8 mouse cellular contexts compared by ENCODE assay signal in genomic region chr10:95561616-95562015, GRCm38 (mm10). TPM values are rescaled to one million over a fixed set of nuclear protein-coding genes. Genes with fewer than 3 reads are reported as not detected.
A peak's percentile ranks its signal among the peaks of the same experiment; 100 is the strongest.
DNase-seq lines count a peak whose midpoint lies in the region; ATAC-seq and TF ChIP-seq lines count a peak whose summit lies in the region.

No protein-coding gene starts in this region.

- peak overlapping the region; percentile 94 for H3K4me3 ChIP-seq in kidney, embryonic 15.5 days (replicated peaks)
- H3K4me3 ChIP-seq in embryonic facial prominence, embryonic 11.5 days (ENCODE audit: low read depth, low read length) = peak overlapping the region; percentile 98
- peak overlapping the region; percentile 71 for H3K4me3 ChIP-seq in intestine, embryonic 14.5 days (ENCODE audit: low read depth, low read length)
- peak overlapping the region; percentile 83 for H3K4me3 ChIP-seq in myocyte

- peak overlapping the region; percentile 25; the same call in 1 of the 2 replicates for H3K27ac ChIP-seq in kidney, embryonic 15.5 days
- no peak overlapping the region for H3K27ac ChIP-seq in embryonic facial prominence, embryonic 11.5 days (replicated peaks; ENCODE audit: low read depth, low read length)
- no peak overlapping the region for H3K27ac ChIP-seq in intestine, embryonic 14.5 days (ENCODE audit: low read depth)

- H3K4me1 ChIP-seq in kidney, embryonic 15.5 days = peaks cover 57% of the 10 kb centered on the region
- peaks cover 4% of the 10 kb centered on the region; the same call in 1 of the 2 replicates for H3K4me1 ChIP-seq in embryonic facial prominence, embryonic 11.5 days (ENCODE audit: control insufficient read depth, insufficient read depth, low read length)
- peaks cover 18% of the 10 kb centered on the region; the same call in 1 of the 2 replicates for H3K4me1 ChIP-seq in intestine, embryonic 14.5 days (replicated peaks; ENCODE audit: control insufficient read depth, insufficient read depth, low read length)

- H3K79me2 ChIP-seq in myocyte (ENCODE audit: control insufficient read depth, insufficient read depth) = peaks cover 69% of the 10 kb centered on the region

- no peak for TF ChIP-seq POLR2A in myocyte (IDR thresholded peaks at IDR 0.05; ENCODE audit: insufficient read length, low read depth)

- peak overlapping the region; percentile 75 for H3K4me2 ChIP-seq in kidney, embryonic 15.5 days
- peak overlapping the region; percentile 71 for H3K4me2 ChIP-seq in embryonic facial prominence, embryonic 11.5 days (ENCODE audit: low read depth, low read length)
- peak overlapping the region; percentile 56 for H3K4me2 ChIP-seq in intestine, embryonic 14.5 days (ENCODE audit: low read length)
- peak overlapping the region; percentile 85 for H3K4me2 ChIP-seq in myocyte (ENCODE audit: low read depth)

- 48% methylated on average over 7 of the region's 7 CpGs for WGBS in kidney, embryonic 15.5 days
- 56% methylated on average over 7 of the region's 7 CpGs for WGBS in embryonic facial prominence, embryonic 11.5 days
- 53% methylated on average over 7 of the region's 7 CpGs for WGBS in intestine, embryonic 14.5 days

- peaks cover 12% of the 10 kb centered on the region for H3K36me3 ChIP-seq in kidney, embryonic 15.5 days
- H3K36me3 ChIP-seq in embryonic facial prominence, embryonic 11.5 days (replicated peaks; ENCODE audit: control insufficient read depth, insufficient read depth, low read depth, low read length) = no peaks in the 10 kb centered on the region
- peaks cover 5% of the 10 kb centered on the region; the same call in 1 of the 2 replicates for H3K36me3 ChIP-seq in intestine, embryonic 14.5 days (ENCODE audit: control insufficient read depth, insufficient read depth, low read length)
- H3K36me3 ChIP-seq in myocyte (ENCODE audit: control insufficient read depth, insufficient read depth) = peaks cover 5% of the 10 kb centered on the region

- H3ac ChIP-seq in myocyte (ENCODE audit: control insufficient read depth, insufficient read length) = no peak overlapping the region

- no peaks in the 10 kb centered on the region for H3K9me3 ChIP-seq in kidney, embryonic 15.5 days (replicated peaks)
- no peaks in the 10 kb centered on the region for H3K9me3 ChIP-seq in embryonic facial prominence, embryonic 11.5 days (replicated peaks; ENCODE audit: control insufficient read depth, low read length)
- H3K9me3 ChIP-seq in intestine, embryonic 14.5 days (ENCODE audit: control insufficient read depth, low read length) = no peaks in the 10 kb centered on the region

- H3K9ac ChIP-seq in kidney, embryonic 15.5 days = peak overlapping the region; percentile 97
- no peak overlapping the region; the same call in 1 of the 2 replicates for H3K9ac ChIP-seq in embryonic facial prominence, embryonic 11.5 days (replicated peaks; ENCODE audit: low read length)
- peak overlapping the region; percentile 87; the same call in 1 of the 2 replicates for H3K9ac ChIP-seq in intestine, embryonic 14.5 days (ENCODE audit: low read length)

- ATAC-seq in kidney, embryonic 15.5 days (replicated peaks; ENCODE audit: low FRiP score) = no peak
- ATAC-seq in embryonic facial prominence, embryonic 11.5 days (replicated peaks; ENCODE audit: insufficient number of reproducible peaks, low FRiP score, low TSS enrichment, low read depth) = no peak
- no peak for ATAC-seq in intestine, embryonic 14.5 days (replicated peaks; ENCODE audit: low FRiP score, low TSS enrichment, low read depth)
- no peak for ATAC-seq in CD4-positive, CD25-positive, alpha-beta regulatory T cell, adult 4 months

- no peaks in the 10 kb centered on the region for H3K27me3 ChIP-seq in kidney, embryonic 15.5 days
- no peaks in the 10 kb centered on the region for H3K27me3 ChIP-seq in embryonic facial prominence, embryonic 11.5 days (ENCODE audit: control insufficient read depth, insufficient read depth, low read length)
- no peaks in the 10 kb centered on the region for H3K27me3 ChIP-seq in intestine, embryonic 14.5 days (replicated peaks; ENCODE audit: control insufficient read depth, insufficient read depth, low read length)
- no peaks in the 10 kb centered on the region for H3K27me3 ChIP-seq in myocyte (ENCODE audit: control insufficient read depth, insufficient read depth, insufficient read length)

- DNase-seq in kidney, postnatal 14 days = no peak
- DNase-seq in embryonic facial prominence, embryonic 11.5 days (ENCODE audit: low spot score) = peak; percentile 29
- DNase-seq in intestine, embryonic 14.5 days (ENCODE audit: low spot score) = no peak
- no peak for DNase-seq in B cell, adult 2 months
- DNase-seq in MN1 (ENCODE audit: low spot score) = no peak

TF ChIP-seq in myocyte, 11 proteins besides CTCF, POLR2A, EP300 and RAD21:
- TF ChIP-seq TCF3 (IDR thresholded peaks at IDR 0.05; ENCODE audit: insufficient read length, low read depth) (no peak), POLR2AphosphoS2 (IDR thresholded peaks at IDR 0.05; ENCODE audit: insufficient read length, low read depth) (no peak), SRF (IDR thresholded peaks at IDR 0.05; ENCODE audit: control insufficient read depth, insufficient read length, low read depth) (no peak), MYOD1 (IDR thresholded peaks at IDR 0.05; ENCODE audit: control insufficient read depth in 1 of 3, insufficient read length in 2 of 3, low read depth in 2 of 3) (no peak), REST (IDR thresholded peaks at IDR 0.05; ENCODE audit: insufficient read depth, insufficient read length) (no peak), E2F4 (IDR thresholded peaks at IDR 0.05; ENCODE audit: insufficient read depth) (no peak), MAX (IDR thresholded peaks at IDR 0.05; ENCODE audit: low read depth) (no peak), USF1 (IDR thresholded peaks at IDR 0.05; ENCODE audit: low read depth) (no peak), CEBPB (IDR thresholded peaks at IDR 0.05; ENCODE audit: insufficient read depth, poor library complexity, severe bottlenecking) (no peak), TCF12 (IDR thresholded peaks at IDR 0.05; ENCODE audit: insufficient read depth, poor library complexity, severe bottlenecking) (no peak), MYOG (IDR thresholded peaks at IDR 0.05; ENCODE audit: control insufficient read depth in 1 of 3, insufficient read depth in 1 of 3, insufficient read length in 2 of 3, low read depth in 2 of 3) (no peak)

RNA-seq across cellular contexts. Expression of gene Nudt4, which starts 2.3 kb away (rescaled TPM):
- polyA plus RNA-seq in kidney, embryonic 15.5 days (2015; fragmentation: Nextera tagmentation; extraction: Ambion mirVana) = 113 and 125 TPM in 2 replicates
- 132 and 142 TPM in 2 replicates for polyA plus RNA-seq in embryonic facial prominence, embryonic 11.5 days (2014; fragmentation: Nextera tagmentation; extraction: Ambion mirVana)
- 71.3 and 72.7 TPM in 2 replicates for polyA plus RNA-seq in intestine, embryonic 14.5 days (2014; fragmentation: Nextera tagmentation; extraction: Ambion mirVana)
- polyA plus RNA-seq in myocyte (2012; fragmentation: generic; extraction: Trizol) = 36.8 TPM
- polyA plus RNA-seq in CD4-positive, CD25-positive, alpha-beta regulatory T cell, adult 4 months (2017; shearing (Covaris generic)) = 1 to 10 TPM; 7.0 to 9.1 TPM

RNA-seq across cellular contexts. Expression of gene Ube2n, which starts 46.7 kb away (rescaled TPM):
- 347 and 381 TPM in 2 replicates for polyA plus RNA-seq in kidney, embryonic 15.5 days (2015; fragmentation: Nextera tagmentation; extraction: Ambion mirVana)
- 448 and 468 TPM in 2 replicates for polyA plus RNA-seq in embryonic facial prominence, embryonic 11.5 days (2014; fragmentation: Nextera tagmentation; extraction: Ambion mirVana)
- polyA plus RNA-seq in intestine, embryonic 14.5 days (2014; fragmentation: Nextera tagmentation; extraction: Ambion mirVana) = 319 and 330 TPM in 2 replicates
- 157 TPM for polyA plus RNA-seq in myocyte (2012; fragmentation: generic; extraction: Trizol)
- polyA plus RNA-seq in CD4-positive, CD25-positive, alpha-beta regulatory T cell, adult 4 months (2017; shearing (Covaris generic)) = 100 to 1,000 TPM; 307 to 309 TPM

RNA-seq across cellular contexts. Expression of gene Mrpl42, which starts 59.9 kb away (rescaled TPM):
- 337 and 354 TPM in 2 replicates for polyA plus RNA-seq in kidney, embryonic 15.5 days (2015; fragmentation: Nextera tagmentation; extraction: Ambion mirVana)
- polyA plus RNA-seq in embryonic facial prominence, embryonic 11.5 days (2014; fragmentation: Nextera tagmentation; extraction: Ambion mirVana) = 340 and 341 TPM in 2 replicates
- 380 and 384 TPM in 2 replicates for polyA plus RNA-seq in intestine, embryonic 14.5 days (2014; fragmentation: Nextera tagmentation; extraction: Ambion mirVana)
- polyA plus RNA-seq in myocyte (2012; fragmentation: generic; extraction: Trizol) = 177 TPM
- 100 to 1,000 TPM; 167 TPM for polyA plus RNA-seq in CD4-positive, CD25-positive, alpha-beta regulatory T cell, adult 4 months (2017; shearing (Covaris generic))
